ENCODE assay signal across 23 mouse cellular contexts in genomic region chr13:30629794-30630410, GRCm38 (mm10). TPM values are rescaled to one million over a fixed set of nuclear protein-coding genes. Genes with fewer than 3 reads are reported as not detected.
DNase-seq lines count a peak whose midpoint lies in the region; ATAC-seq and TF ChIP-seq lines count a peak whose summit lies in the region.
"Had no signal": no experiment of that assay in that cellular context is flagged by ENCODE, and none has a peak within 500 bp of the region (broad histone marks: within the 10 kb centered on the region; RNA-seq: fewer than 3 reads in every experiment).

No protein-coding gene starts in this region.

- H3K9me3 ChIP-seq in hindbrain, embryonic 16.5 days (ENCODE audit: control insufficient read depth, low read length): no peaks in the 10 kb centered on the region
- H3K9me3 ChIP-seq in liver, postnatal 0 days (ENCODE audit: low read length): no peaks in the 10 kb centered on the region
- H3K9me3 ChIP-seq: embryonic facial prominence, embryonic 12.5 days; forebrain, embryonic 13.5 days; hindbrain, embryonic 10.5 days; limb, embryonic 10.5 days had no signal

- no peak for TF ChIP-seq POLR2A in spleen, adult 2 months (IDR thresholded peaks at IDR 0.05; ENCODE audit: low read depth, low read length)

- 18% methylated on average over 10 of the region's 10 CpGs for WGBS in spleen, adult 2 months
- 91% methylated on average over 10 of the region's 10 CpGs for WGBS in hindbrain, embryonic 16.5 days
- 40% methylated on average over 10 of the region's 10 CpGs for WGBS in liver, postnatal 0 days (ENCODE audit: insufficient replicate concordance)

- H3K27me3 ChIP-seq in spleen, adult 2 months (ENCODE audit: control insufficient read depth, insufficient read depth, low read length): no peaks in the 10 kb centered on the region
- H3K27me3 ChIP-seq in hindbrain, embryonic 16.5 days (replicated peaks; ENCODE audit: control insufficient read depth, insufficient read depth, low read length): no peaks in the 10 kb centered on the region
- H3K27me3 ChIP-seq in liver, postnatal 0 days (ENCODE audit: insufficient read depth, low read length): no peaks in the 10 kb centered on the region
- H3K27me3 ChIP-seq: embryonic facial prominence, embryonic 12.5 days; forebrain, embryonic 13.5 days had no signal

- no peak overlapping the region for H3K4me2 ChIP-seq in hindbrain, embryonic 16.5 days (ENCODE audit: low read length)
- no peak overlapping the region for H3K4me2 ChIP-seq in liver, postnatal 0 days (ENCODE audit: low read depth, low read length)
- H3K4me2 ChIP-seq: embryonic facial prominence, embryonic 12.5 days; forebrain, embryonic 13.5 days; lung, embryonic 14.5 days; midbrain, embryonic 11.5 days had no signal

- intact Hi-C loops in gastrocnemius, adult 2 months (cut with DNase I): no loop called here

- peak; percentile 55 for ATAC-seq in granulocyte monocyte progenitor cell, adult 5-6 weeks (replicated peaks; ENCODE audit: poor library complexity, severe bottlenecking)
- ATAC-seq in hindbrain, embryonic 16.5 days: no peak
- ATAC-seq in liver, postnatal 0 days: no peak
- ATAC-seq: forebrain, embryonic 13.5 days had no signal

- DNase-seq in spleen, adult 2 months (ENCODE audit: low read depth in 1 of 2, low spot score in 2 of 2): peak; percentile 17 to 33
- no peak for DNase-seq in spleen, adult 12 weeks (ENCODE audit: low spot score)
- DNase-seq in CD4-positive, CD25-positive, alpha-beta regulatory T cell, adult 2 months (ENCODE audit: low read depth, low spot score): peak; percentile 43
- DNase-seq in naive thymus-derived CD4-positive, alpha-beta T cell, adult 2 months (ENCODE audit: low read depth): peak; percentile 37
- DNase-seq in liver, postnatal 0 days: no peak
- DNase-seq in gastrocnemius, adult 2 months: no peak
- DNase-seq: adrenal gland, adult 2 months; cerebellum, adult 9-11 months; gastrocnemius, postnatal 14 days; kidney, adult 9 months; kidney, postnatal 36 days; layer of hippocampus, adult 9-11 months; lung, embryonic 14.5 days; lung, postnatal 36 days; right cerebral cortex, postnatal 14 days had no signal

- H3K9ac ChIP-seq in hindbrain, embryonic 16.5 days (ENCODE audit: low read depth, low read length): no peak overlapping the region
- H3K9ac ChIP-seq in liver, postnatal 0 days (replicated peaks): no peak overlapping the region
- H3K9ac ChIP-seq: embryonic facial prominence, embryonic 12.5 days; forebrain, embryonic 13.5 days; lung, embryonic 14.5 days had no signal

- TF ChIP-seq EP300 in liver, postnatal 0 days (IDR thresholded peaks at IDR 0.05; ENCODE audit: low read depth): no peak

- peaks cover 28% of the 10 kb centered on the region for H3K4me1 ChIP-seq in spleen, adult 2 months (ENCODE audit: control insufficient read depth, insufficient read depth, insufficient read length)
- H3K4me1 ChIP-seq in hindbrain, embryonic 16.5 days (ENCODE audit: control insufficient read depth, insufficient read depth, low read depth, low read length): no peaks in the 10 kb centered on the region
- H3K4me1 ChIP-seq in liver, postnatal 0 days (ENCODE audit: insufficient read depth): peaks cover 2% of the 10 kb centered on the region; the same call in 1 of the 2 replicates
- H3K4me1 ChIP-seq: embryonic facial prominence, embryonic 12.5 days; forebrain, embryonic 13.5 days; limb, embryonic 10.5 days had no signal

- TF ChIP-seq CTCF in spleen, adult 2 months (IDR thresholded peaks at IDR 0.05; ENCODE audit: extremely low read depth, insufficient read depth, insufficient read length, insufficient replicate concordance): no peak
- TF ChIP-seq CTCF in liver, postnatal 0 days (IDR thresholded peaks at IDR 0.05; ENCODE audit: low read depth): no peak
- no peak for TF ChIP-seq CTCF in gastrocnemius, adult 2 months (IDR thresholded peaks at IDR 0.05)

- H3K4me3 ChIP-seq in spleen, adult 2 months (ENCODE audit: extremely low read depth, insufficient read depth, insufficient read length): no peak overlapping the region
- H3K4me3 ChIP-seq in hindbrain, embryonic 16.5 days (ENCODE audit: low read length): no peak overlapping the region
- no peak overlapping the region for H3K4me3 ChIP-seq in liver, postnatal 0 days (ENCODE audit: low read depth, low read length)
- no peak overlapping the region for H3K4me3 ChIP-seq in gastrocnemius, adult 2 months
- H3K4me3 ChIP-seq: embryonic facial prominence, embryonic 12.5 days; erythroblast, embryonic 14.5 days; forebrain, embryonic 13.5 days; hindbrain, embryonic 10.5 days; limb, embryonic 10.5 days had no signal

- no peaks in the 10 kb centered on the region for H3K36me3 ChIP-seq in spleen, adult 2 months (ENCODE audit: control insufficient read depth, insufficient read depth, low read length)
- no peaks in the 10 kb centered on the region for H3K36me3 ChIP-seq in hindbrain, embryonic 16.5 days (ENCODE audit: control insufficient read depth, insufficient read depth, low read length)
- H3K36me3 ChIP-seq in liver, postnatal 0 days (replicated peaks; ENCODE audit: insufficient read depth, low read length): no peaks in the 10 kb centered on the region
- H3K36me3 ChIP-seq: embryonic facial prominence, embryonic 12.5 days; hindbrain, embryonic 10.5 days; limb, embryonic 10.5 days had no signal

- H3K27ac ChIP-seq in spleen, adult 2 months (ENCODE audit: insufficient read depth, low read length): peak overlapping the region; percentile 39
- H3K27ac ChIP-seq in hindbrain, embryonic 16.5 days (ENCODE audit: low read depth, low read length): no peak overlapping the region
- H3K27ac ChIP-seq in liver, postnatal 0 days (ENCODE audit: low read depth): no peak overlapping the region
- H3K27ac ChIP-seq in gastrocnemius, adult 2 months: no peak overlapping the region
- H3K27ac ChIP-seq: embryonic facial prominence, embryonic 12.5 days; forebrain, embryonic 13.5 days; hindbrain, embryonic 10.5 days; limb, embryonic 10.5 days had no signal

RNA-seq across cellular contexts. Expression of gene Dusp22, which starts 29.9 kb away (rescaled TPM):
- 10.3 and 12.3 TPM in 2 replicates for polyA plus RNA-seq in spleen, adult 2 months (2012; rRNA removed)
- total RNA-seq in granulocyte monocyte progenitor cell, adult 5-6 weeks (2014; fragmentation: Nextera tagmentation): 3.7 and 11.7 TPM in 2 replicates
- 0.73 and 1.6 TPM in 2 replicates for total RNA-seq in granulocyte monocyte progenitor cell, adult 5-6 weeks (2017)
- polyA plus RNA-seq in hindbrain, embryonic 16.5 days (2015; fragmentation: Nextera tagmentation; extraction: Ambion mirVana): 20.4 and 30.8 TPM in 2 replicates
- polyA plus RNA-seq in liver, postnatal 0 days (2015; fragmentation: Nextera tagmentation; extraction: Ambion mirVana): 14.6 and 15.2 TPM in 2 replicates
- 10 to 100 TPM; 36.2 to 59.5 TPM for total RNA-seq in gastrocnemius, adult 2 months (2021)

Comparison
In these comparisons a context has a peak if more than half of its experiments do, and no peak if none do; other contexts are left out.
1. DNase-seq: peak in spleen, adult 2 months (2 of 2), CD4-positive, CD25-positive, alpha-beta regulatory T cell, adult 2 months (single experiment) and naive thymus-derived CD4-positive, alpha-beta T cell, adult 2 months (single experiment); none in spleen, adult 12 weeks (single experiment), liver, postnatal 0 days (single experiment) and gastrocnemius, adult 2 months (single experiment).